Mouse (Mus musculus) heart, adult 11 months (tissue): ENCODE data around the gene Bud23.
"Not testable (repeated sequence)": the region's sequence is repeated elsewhere in the genome, so short reads cannot be mapped to it uniquely, and the experiment has no call there.

Experiments
- DNase-seq: peaks from one replicate; pipeline ENCODE4 v3.0.0; 2022

Gene Bud23

DNA sequence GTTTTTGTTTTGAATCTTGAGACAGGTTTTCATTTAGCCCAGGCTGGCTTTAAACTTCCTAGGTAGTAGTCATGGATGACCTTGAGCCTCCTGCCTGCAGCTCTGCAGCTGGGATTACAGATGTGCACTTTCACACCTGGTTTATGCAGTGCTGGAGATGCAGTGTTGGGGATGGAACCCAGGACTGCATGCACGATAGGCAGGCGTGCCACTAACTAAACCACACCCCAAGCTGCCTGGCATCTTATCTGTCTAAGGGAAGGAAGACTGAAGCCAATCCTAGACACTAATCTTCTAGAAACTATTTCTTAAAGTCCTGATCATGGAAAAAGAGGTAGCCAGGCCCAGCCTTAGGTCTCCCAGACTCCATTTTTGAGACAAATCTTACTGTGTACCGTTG is 5.7 kb upstream of the Bud23 start:
- no peak for DNase-seq

DNA sequence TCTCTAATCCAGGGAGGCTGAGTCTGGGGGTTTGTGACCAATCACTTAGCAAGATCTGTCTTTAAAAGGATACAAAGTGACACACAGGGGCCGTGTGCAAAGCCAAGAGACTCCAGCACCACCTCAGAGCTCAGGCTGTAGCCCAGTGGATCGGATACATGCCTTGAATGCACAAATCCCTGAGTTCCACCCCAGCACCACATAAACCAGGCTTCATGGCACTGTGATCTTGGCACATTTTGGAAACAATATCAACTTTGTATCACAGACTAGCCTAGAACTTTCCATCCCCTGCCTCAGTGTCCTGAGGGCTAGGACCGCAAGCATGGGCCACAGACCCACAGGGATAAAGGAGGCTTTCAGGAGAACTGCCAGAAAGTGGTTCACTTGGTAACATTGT is 1.2 kb upstream of the Bud23 start:
- DNase-seq: peak; percentile 84

DNA sequence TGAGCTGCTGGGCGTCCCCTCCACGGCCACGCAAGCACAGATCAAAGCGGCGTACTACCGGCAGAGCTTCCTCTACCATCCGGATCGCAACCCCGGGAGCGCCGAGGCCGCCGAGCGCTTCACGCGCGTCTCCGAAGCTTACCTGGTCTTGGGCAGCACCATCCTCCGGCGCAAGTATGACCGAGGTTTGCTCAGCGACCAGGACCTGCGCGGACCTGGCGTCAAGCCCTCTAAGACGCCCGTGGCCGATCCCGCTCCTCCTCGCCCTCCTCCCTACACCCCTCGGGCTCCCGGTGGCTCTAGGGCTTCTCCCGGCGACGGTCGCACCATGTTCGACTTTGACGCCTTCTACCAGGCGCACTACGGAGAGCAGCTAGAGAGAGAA is 385 bp downstream of the Bud23 start:
- DNase-seq: no peak

DNA sequence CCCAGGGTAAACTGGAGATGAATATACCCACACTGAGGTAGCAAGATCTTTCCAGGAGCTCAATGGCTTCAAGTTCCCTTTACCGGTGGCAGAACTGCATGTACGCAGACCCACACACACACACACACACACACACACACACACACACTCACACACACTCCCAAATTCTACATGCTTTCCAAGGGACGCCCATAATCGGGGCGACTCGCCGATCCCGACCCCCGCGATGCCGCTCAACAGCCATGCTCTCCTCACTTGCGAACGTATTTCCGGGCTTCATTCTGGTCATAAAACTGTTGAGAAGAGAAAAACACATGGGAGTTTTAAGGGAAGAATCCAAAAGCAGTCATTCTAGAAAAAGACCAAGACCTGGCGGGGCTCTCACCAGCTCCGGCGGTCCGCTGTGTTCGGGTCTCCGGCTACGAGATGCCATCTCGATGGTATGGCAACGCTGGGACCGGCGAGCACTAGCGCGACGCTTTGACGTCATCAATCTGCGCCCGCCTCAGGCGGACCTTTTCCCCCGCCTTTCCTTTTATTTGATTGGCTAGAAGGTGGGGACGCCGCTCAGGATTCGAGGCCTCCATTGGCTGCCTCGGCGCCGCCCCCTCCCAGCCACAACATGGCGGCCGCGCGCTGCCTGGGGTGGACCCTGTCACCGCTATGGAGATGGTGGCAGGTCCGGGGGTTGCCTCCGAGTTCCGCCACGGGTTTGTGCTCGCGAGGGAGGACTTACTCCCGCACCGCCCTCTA is 954 bp downstream of the Bud23 start, which contains the start of gene Dnajc30:
Gene Dnajc30, plus strand, starts transcription at position 574 of the 753 bp plus-strand sequence.
- DNase-seq: peak; percentile 100

- peak; percentile 88 for DNase-seq
Observed at GRCm38 (mm10) chr5:135053356-135053755, 11.4 kb downstream of the Bud23 start.

- not testable (repeated sequence) for DNase-seq
Observed at GRCm38 (mm10) chr5:135049268-135049667, 15.5 kb downstream of the Bud23 start.

GRCm38 (mm10) chr5:135048539-135048938 is 16.2 kb downstream of the Bud23 start:
- DNase-seq: peak; percentile 87

- DNase-seq: no peak
Observed at GRCm38 (mm10) chr5:135044575-135044974, 20.2 kb downstream of the Bud23 start.

- DNase-seq: no peak
Observed at GRCm38 (mm10) chr5:135042105-135042788, 22.5 kb downstream of the Bud23 start.

- DNase-seq: no peak
Observed at GRCm38 (mm10) chr5:135040777-135041176, 24.0 kb downstream of the Bud23 start.

- no peak for DNase-seq
Observed at GRCm38 (mm10) chr5:135040059-135040458, 24.7 kb downstream of the Bud23 start.

GRCm38 (mm10) chr5:135039541-135039940 is 25.2 kb downstream of the Bud23 start:
- DNase-seq: no peak

GRCm38 (mm10) chr5:135037946-135038345 is 26.8 kb downstream of the Bud23 start:
- no peak for DNase-seq

DNA sequence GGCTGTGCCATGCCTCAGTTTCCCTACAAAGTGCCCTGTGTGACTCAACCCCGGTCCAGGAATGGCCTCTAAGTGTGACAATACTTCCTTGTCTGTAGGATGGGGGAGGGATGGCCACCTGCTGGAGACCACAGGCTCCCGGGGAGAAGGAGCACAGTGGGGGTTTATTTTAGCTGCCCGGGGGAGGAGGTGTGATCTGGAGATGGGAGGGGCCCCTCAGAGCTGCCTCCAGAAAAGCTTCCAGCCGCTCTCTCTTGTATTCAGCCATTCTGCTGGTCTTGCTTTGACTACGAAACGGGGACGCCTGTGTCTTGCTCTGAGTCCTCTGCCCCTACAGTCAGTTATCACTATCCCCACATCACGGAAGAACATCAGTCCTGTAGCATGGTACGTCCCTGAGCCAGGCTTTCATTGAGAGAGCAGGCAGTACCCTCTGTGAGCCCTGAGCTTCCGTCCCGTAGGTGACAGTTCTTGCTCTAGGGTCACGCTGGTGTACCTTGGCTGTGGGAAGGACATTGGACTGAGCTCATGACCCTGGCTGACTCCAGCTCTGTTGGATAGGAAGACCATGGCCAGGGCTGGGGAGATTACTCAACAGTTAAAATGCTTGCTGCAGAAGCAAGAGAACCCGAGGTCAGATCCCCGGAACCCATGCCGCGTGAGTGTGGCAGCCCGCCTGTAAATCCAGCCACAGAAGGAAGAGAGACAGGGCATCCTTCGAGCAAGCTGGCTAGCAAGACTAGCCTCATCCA is 29.0 kb downstream of the Bud23 start:
- DNase-seq: no peak

- no peak for DNase-seq
Observed at GRCm38 (mm10) chr5:135034593-135034992, 30.2 kb downstream of the Bud23 start.

- no peak for DNase-seq
Observed at GRCm38 (mm10) chr5:135032581-135032980, 32.2 kb downstream of the Bud23 start.

DNA sequence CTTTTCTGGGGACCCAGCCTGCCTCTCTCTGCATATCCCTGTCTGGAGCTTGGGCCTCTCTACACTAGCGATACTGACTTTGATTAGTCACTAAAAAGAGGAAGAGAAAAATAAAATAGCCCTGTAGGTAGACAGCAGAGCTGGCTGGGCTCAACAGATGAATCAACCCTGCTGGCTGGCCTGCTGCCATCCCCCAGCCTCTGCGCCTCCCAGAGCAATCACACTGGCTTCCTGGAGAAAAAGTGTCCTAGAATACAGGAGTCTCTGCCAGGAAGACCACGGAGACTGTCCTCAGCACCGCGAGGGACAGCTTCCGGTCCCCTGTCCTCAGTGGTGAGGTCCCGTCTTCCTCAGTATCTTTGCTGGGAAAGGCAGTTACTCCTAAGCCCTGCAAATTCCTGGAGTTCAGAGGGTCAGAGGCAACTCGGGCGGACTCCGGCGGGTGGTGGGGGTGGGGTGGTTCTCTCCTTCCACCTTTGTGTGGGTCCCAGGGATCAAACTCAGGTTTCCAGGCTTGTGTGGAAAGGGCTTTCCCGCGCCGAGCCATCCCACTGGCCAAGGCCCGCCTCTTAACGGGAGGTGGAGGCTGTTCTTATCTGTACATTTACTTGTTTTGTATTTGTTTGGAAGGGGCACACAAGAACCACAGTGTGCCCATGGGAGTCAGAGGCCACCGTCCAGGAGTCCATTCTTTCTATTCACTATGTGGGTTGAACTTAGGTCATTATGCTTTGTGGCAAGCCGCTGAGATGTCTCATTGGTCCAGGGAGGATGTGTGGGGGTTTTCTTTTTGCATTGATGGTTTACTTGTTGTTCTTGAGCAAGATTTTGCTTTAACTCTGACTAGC is 35.5 kb downstream of the Bud23 start:
- DNase-seq: no peak

DNA sequence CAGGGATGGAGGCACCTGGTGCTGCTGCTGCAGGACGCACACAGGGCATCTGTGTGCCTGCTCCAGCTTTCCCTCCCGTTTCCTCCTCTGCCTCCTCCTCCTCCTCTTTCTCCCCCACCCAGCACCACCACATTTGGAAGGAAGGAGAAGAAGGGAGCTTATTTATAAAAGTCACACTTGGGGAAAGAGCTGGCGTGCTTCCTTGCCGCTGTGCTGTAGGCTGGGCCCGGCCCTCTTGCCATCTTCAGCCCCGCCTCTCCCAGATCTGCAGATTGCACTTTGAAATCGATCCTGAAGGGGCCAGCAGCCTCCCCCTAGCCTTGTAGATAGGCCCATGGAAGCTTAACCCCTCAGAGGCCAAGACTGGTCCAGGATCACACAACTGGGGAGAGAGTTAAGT is 38.9 kb downstream of the Bud23 start:
- DNase-seq: no peak

DNA sequence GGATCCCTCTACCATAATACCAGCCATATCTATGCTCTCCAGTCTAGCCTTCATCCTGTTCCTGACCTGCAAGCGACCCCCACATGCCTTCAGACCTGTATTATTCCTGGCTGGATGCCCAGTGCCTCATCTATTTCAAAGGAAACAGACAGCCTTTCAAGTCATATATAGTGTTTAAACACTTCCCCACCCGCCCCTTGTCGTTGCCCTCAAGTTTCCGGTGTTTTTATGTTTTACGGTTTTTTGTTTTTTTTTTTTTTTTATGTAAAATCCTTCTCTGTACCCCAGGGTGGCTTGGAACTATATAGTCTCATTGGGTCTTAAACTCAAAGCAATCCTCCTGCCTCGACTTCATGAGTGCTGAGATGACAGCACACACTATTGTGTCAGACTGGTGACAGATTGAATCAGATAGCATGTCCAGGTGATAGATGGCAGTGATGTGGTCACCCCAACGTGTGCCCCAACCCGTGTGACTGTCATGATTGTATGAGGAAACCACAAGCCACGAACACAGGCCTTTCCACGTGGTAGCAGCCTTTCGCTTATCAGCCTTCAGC is 40.0 kb downstream of the Bud23 start:
- DNase-seq: peak; percentile 94

GRCm38 (mm10) chr5:135023344-135024173 is 41.2 kb downstream of the Bud23 start, which contains the start of gene Stx1a:
Gene Stx1a (plus strand): TSS chr5:135023482.
- peak; percentile 99 for DNase-seq

DNA sequence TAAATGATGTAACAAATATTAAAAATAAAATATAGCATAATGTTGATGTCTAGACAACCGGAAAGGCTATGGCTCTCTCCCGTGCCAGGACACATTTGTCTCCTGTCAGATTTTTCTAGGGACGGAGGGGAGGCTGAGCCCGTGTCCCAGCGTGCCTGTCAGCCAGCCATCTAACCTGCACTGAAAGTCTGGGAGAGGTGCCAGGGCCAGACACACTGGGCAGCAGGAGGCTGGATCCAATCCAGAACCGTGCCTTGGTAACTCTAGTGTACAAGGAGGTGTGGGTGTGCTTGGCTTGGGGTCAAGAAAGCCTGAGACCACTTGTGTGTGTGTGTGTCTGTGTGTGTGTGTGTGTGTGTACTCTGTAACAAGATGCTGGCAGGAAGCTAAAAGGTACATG is 42.9 kb downstream of the Bud23 start:
- peak; percentile 96 for DNase-seq
